Mouse (Mus musculus): Measurements from ENCODE around the gene Ssbp4. TPM values are rescaled to one million over a fixed set of nuclear protein-coding genes. Genes with fewer than 3 reads are reported as not detected.

Ssbp4 gene
- polyA plus RNA-seq, 1 experiment from 2014 or later: 122 TPM

GRCm38 (mm10) chr8:70605871-70606779, 2.5 kb downstream of the Ssbp4 start:
- no peaks in the 10 kb centered on the region for H3K27me3 ChIP-seq
- H3K36me3 ChIP-seq: peaks cover 15% of the 10 kb centered on the region
- peak overlapping the region; percentile 95; the same call in 1 of the 2 replicates for H3K4me2 ChIP-seq
- WGBS: 88% methylated on average over 9 of the region's 9 CpGs
- H3K27ac ChIP-seq: no peak overlapping the region
- no peaks in the 10 kb centered on the region for H3K9me3 ChIP-seq
- no peak for ATAC-seq (ENCODE audit: borderline replicate concordance, extremely low read depth, low FRiP score, low TSS enrichment)
- no peak overlapping the region for H3K9ac ChIP-seq
- H3K4me1 ChIP-seq: peaks cover 47% of the 10 kb centered on the region
- no peak overlapping the region for H3K4me3 ChIP-seq

GRCm38 (mm10) chr8:70604558-70604957, 4.1 kb downstream of the Ssbp4 start:
- Histone ChIP-seq H3K27me3 (no peaks in the 10 kb centered on the region), H3K27ac (no peak overlapping the region), H3K36me3 (peaks cover 18% of the 10 kb centered on the region), H3K9ac (no peak overlapping the region), H3K4me1 (peaks cover 52% of the 10 kb centered on the region), H3K4me3 (no peak overlapping the region), H3K9me3 (no peaks in the 10 kb centered on the region), H3K4me2 (no peak overlapping the region)
- ATAC-seq (ENCODE audit: borderline replicate concordance, extremely low read depth, low FRiP score, low TSS enrichment): no peak
- 79% methylated on average over 7 of the region's 7 CpGs for WGBS

- H3K4me3 ChIP-seq: no peak overlapping the region
- no peaks in the 10 kb centered on the region for H3K27me3 ChIP-seq
- H3K27ac ChIP-seq: no peak overlapping the region
- no peaks in the 10 kb centered on the region for H3K9me3 ChIP-seq
- no peak for ATAC-seq (ENCODE audit: borderline replicate concordance, extremely low read depth, low FRiP score, low TSS enrichment)
- no peak overlapping the region for H3K4me2 ChIP-seq
- H3K9ac ChIP-seq: no peak overlapping the region
- peaks cover 18% of the 10 kb centered on the region for H3K36me3 ChIP-seq
- 91% methylated on average over 13 of the region's 13 CpGs for WGBS
- H3K4me1 ChIP-seq: peaks cover 55% of the 10 kb centered on the region
Observed at GRCm38 (mm10) chr8:70602139-70602811, 6.4 kb downstream of the Ssbp4 start.

- peak overlapping the region; percentile 47 for H3K4me2 ChIP-seq
- H3K36me3 ChIP-seq: peaks cover 27% of the 10 kb centered on the region
- no peaks in the 10 kb centered on the region for H3K9me3 ChIP-seq
- H3K9ac ChIP-seq: no peak overlapping the region
- peak overlapping the region; percentile 17; the same call in 1 of the 2 replicates for H3K4me3 ChIP-seq
- peak; percentile 43; the same call in 1 of the 2 replicates for ATAC-seq (ENCODE audit: borderline replicate concordance, extremely low read depth, low FRiP score, low TSS enrichment)
- peak overlapping the region; percentile 65 for H3K27ac ChIP-seq
- WGBS: 1% methylated on average over 26 of the region's 26 CpGs
- H3K4me1 ChIP-seq: peaks cover 53% of the 10 kb centered on the region
- H3K27me3 ChIP-seq: no peaks in the 10 kb centered on the region
Observed at GRCm38 (mm10) chr8:70601271-70601649, 7.4 kb downstream of the Ssbp4 start.

GRCm38 (mm10) chr8:70600473-70601270, 8.0 kb downstream of the Ssbp4 start:
- Histone ChIP-seq H3K9me3 (no peaks in the 10 kb centered on the region), H3K4me3 (peak overlapping the region; percentile 17; the same call in 1 of the 2 replicates), H3K4me1 (peaks cover 55% of the 10 kb centered on the region), H3K9ac (no peak overlapping the region), H3K27ac (peak overlapping the region; percentile 65), H3K36me3 (peaks cover 33% of the 10 kb centered on the region), H3K4me2 (peak overlapping the region; percentile 47), H3K27me3 (no peaks in the 10 kb centered on the region)
- peak; percentile 9; the same call in 1 of the 2 replicates for ATAC-seq (ENCODE audit: borderline replicate concordance, extremely low read depth, low FRiP score, low TSS enrichment)
- 18% methylated on average over 10 of the region's 10 CpGs for WGBS

GRCm38 (mm10) chr8:70599507-70600290, 9.0 kb downstream of the Ssbp4 start:
- H3K4me2 ChIP-seq: no peak overlapping the region
- ATAC-seq (ENCODE audit: borderline replicate concordance, extremely low read depth, low FRiP score, low TSS enrichment): 0 out of 2 replicates have a peak, but pooled peaks have one; percentile 9
- H3K9me3 ChIP-seq: no peaks in the 10 kb centered on the region
- H3K4me3 ChIP-seq: no peak overlapping the region
- 64% methylated on average over 12 of the region's 12 CpGs for WGBS
- H3K9ac ChIP-seq: no peak overlapping the region
- no peaks in the 10 kb centered on the region for H3K27me3 ChIP-seq
- H3K4me1 ChIP-seq: peaks cover 65% of the 10 kb centered on the region
- peak overlapping the region; percentile 65; the same call in 1 of the 2 replicates for H3K27ac ChIP-seq
- H3K36me3 ChIP-seq: peaks cover 33% of the 10 kb centered on the region

GRCm38 (mm10) chr8:70598722-70599121, 9.9 kb downstream of the Ssbp4 start:
- H3K4me1 ChIP-seq: peaks cover 71% of the 10 kb centered on the region
- peaks cover 33% of the 10 kb centered on the region for H3K36me3 ChIP-seq
- peak overlapping the region; percentile 49 for H3K4me3 ChIP-seq
- peak overlapping the region; percentile 82 for H3K4me2 ChIP-seq
- no peaks in the 10 kb centered on the region for H3K9me3 ChIP-seq
- peak overlapping the region; percentile 69; the same call in 1 of the 2 replicates for H3K9ac ChIP-seq
- no peak for ATAC-seq (ENCODE audit: borderline replicate concordance, extremely low read depth, low FRiP score, low TSS enrichment)
- H3K27ac ChIP-seq: peak overlapping the region; percentile 38
- WGBS: 19% methylated on average over 10 of the region's 10 CpGs
- no peaks in the 10 kb centered on the region for H3K27me3 ChIP-seq

GRCm38 (mm10) chr8:70598283-70598682, 10.4 kb downstream of the Ssbp4 start:
- Histone ChIP-seq H3K4me3 (peak overlapping the region; percentile 49), H3K27ac (peak overlapping the region; percentile 38), H3K4me2 (peak overlapping the region; percentile 82), H3K9ac (peak overlapping the region; percentile 69), H3K4me1 (peaks cover 76% of the 10 kb centered on the region), H3K36me3 (peaks cover 33% of the 10 kb centered on the region), H3K9me3 (no peaks in the 10 kb centered on the region), H3K27me3 (no peaks in the 10 kb centered on the region)
- 2% methylated on average over 29 of the region's 29 CpGs for WGBS
- ATAC-seq (ENCODE audit: borderline replicate concordance, extremely low read depth, low FRiP score, low TSS enrichment): peak; percentile 12; the same call in 1 of the 2 replicates

- 19% methylated on average over 60 of the region's 68 CpGs for WGBS
- Histone ChIP-seq H3K9ac (peak overlapping the region; percentile 69), H3K36me3 (peaks cover 28% of the 10 kb centered on the region), H3K4me1 (peaks cover 82% of the 10 kb centered on the region), H3K27ac (peak overlapping the region; percentile 12; the same call in 1 of the 2 replicates), H3K4me2 (peak overlapping the region; percentile 82), H3K9me3 (no peaks in the 10 kb centered on the region), H3K4me3 (peak overlapping the region; percentile 49), H3K27me3 (no peaks in the 10 kb centered on the region)
- no peak for ATAC-seq (ENCODE audit: borderline replicate concordance, extremely low read depth, low FRiP score, low TSS enrichment)
Observed at GRCm38 (mm10) chr8:70597417-70598272, 11.0 kb downstream of the Ssbp4 start.

- no peaks in the 10 kb centered on the region for H3K9me3 ChIP-seq
- H3K4me2 ChIP-seq: peak overlapping the region; percentile 82
- no peak for ATAC-seq (ENCODE audit: borderline replicate concordance, extremely low read depth, low FRiP score, low TSS enrichment)
- peaks cover 22% of the 10 kb centered on the region for H3K36me3 ChIP-seq
- H3K27me3 ChIP-seq: no peaks in the 10 kb centered on the region
- peaks cover 82% of the 10 kb centered on the region for H3K4me1 ChIP-seq
- 83% methylated on average over 17 of the region's 17 CpGs for WGBS
- H3K27ac ChIP-seq: no peak overlapping the region
- H3K4me3 ChIP-seq: peak overlapping the region; percentile 49; the same call in 1 of the 2 replicates
- H3K9ac ChIP-seq: peak overlapping the region; percentile 69; the same call in 1 of the 2 replicates
Observed at GRCm38 (mm10) chr8:70596775-70597416, 11.8 kb downstream of the Ssbp4 start.

All from lung, embryonic 15.5 days (tissue).